Mouse (Mus musculus): ENCODE data around the gene Sept1.
"Not testable (repeated sequence)": the region's sequence is repeated elsewhere in the genome, so short reads cannot be mapped to it uniquely, and the experiment has no call there.

The Sept1 gene

DNA sequence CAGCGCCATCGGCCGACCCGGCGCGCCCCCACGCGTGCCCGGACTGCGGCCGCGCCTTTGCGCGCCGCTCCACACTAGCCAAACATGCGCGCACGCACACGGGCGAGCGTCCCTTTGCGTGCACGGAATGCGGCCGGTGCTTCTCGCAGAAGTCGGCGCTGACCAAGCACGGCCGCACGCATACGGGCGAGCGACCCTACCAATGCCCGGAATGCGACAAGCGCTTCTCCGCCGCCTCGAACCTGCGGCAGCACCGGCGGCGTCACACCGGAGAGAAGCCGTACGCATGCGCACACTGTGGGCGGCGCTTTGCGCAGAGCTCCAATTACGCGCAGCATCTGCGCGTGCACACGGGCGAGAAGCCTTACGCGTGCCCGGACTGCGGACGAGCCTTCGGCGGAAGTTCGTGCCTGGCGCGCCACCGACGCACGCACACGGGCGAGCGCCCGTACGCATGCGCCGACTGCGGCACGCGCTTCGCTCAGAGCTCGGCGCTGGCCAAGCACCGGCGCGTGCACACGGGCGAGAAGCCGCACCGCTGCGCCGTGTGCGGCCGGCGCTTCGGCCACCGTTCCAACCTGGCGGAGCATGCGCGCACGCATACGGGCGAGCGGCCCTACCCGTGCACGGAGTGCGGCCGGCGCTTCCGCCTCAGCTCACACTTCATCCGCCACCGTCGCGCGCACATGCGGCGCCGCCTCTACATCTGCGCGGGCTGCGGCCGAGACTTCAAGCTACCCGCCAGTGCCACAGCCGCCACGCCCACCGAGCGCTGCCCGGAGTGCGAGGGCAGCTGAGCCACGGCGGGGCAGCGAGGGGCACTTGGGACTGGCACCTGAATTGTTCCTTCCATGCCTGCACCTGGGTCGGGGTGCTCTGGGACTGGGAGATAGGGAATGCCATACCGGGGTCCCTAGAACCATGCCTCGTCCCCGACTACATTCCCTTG is 21.2 kb upstream of the Sept1 start:
- DNase-seq = peak; percentile 95 to 98

DNA sequence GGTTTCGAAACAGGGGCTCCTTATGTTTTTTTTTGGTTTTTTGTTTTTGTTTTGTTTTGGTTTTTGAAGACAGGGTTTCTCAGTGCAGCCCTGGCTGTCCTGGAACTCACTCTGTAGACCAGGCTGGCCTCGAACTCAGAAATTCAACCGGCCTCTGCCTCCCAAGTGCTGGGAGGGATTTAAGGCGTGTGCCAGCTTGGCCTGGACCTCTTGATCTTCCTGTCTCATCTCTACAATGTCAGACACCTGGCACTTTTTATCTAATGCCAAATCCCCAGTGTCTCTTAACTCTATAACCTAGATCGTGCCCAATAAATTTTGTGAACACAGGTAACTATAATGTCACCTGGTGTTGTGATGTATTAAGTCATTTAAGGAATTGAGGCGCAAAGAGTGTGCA is 20.4 kb upstream of the Sept1 start:
- no peak for DNase-seq

DNA sequence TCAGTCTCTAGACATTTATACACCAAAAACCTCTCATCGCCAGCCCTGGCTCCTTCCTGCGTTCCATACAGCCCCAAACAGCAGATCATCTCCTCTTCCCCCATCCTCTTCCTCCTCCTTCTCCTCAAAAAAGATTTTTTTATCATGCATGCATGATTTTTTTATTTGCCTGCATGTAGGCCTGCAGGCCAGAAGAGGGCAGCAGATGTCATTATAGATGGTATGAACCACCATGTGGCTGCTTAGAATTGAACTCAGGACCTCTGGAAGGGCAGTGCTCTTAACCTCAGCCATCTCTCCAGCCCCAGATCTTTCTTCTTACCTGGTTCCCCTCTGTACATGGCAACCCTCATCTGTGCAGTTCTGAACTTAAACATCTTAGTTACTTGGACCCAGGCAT is 19.5 kb upstream of the Sept1 start:
- DNase-seq = peak in 1 of 2 experiments; percentile 41

DNA sequence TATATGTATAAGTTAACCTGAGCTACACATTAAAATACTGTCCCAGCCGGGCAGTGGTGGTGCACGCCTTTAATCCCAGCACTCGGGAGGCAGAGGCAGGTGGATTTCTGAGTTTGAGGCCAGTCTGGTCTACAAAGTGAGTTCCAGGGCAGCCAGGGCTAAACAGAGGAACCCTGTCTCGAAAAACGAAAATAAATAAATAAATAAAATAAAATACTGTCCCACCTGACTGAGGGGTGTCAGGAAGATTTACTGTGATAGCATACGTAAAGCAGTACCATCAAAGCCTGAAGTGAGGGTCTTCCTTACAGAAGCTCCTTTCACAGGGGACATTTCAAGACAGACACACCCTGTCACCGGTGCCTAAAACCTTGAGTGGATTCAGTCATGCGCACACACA is 17.6 kb upstream of the Sept1 start:
- DNase-seq = not testable (repeated sequence)

DNA sequence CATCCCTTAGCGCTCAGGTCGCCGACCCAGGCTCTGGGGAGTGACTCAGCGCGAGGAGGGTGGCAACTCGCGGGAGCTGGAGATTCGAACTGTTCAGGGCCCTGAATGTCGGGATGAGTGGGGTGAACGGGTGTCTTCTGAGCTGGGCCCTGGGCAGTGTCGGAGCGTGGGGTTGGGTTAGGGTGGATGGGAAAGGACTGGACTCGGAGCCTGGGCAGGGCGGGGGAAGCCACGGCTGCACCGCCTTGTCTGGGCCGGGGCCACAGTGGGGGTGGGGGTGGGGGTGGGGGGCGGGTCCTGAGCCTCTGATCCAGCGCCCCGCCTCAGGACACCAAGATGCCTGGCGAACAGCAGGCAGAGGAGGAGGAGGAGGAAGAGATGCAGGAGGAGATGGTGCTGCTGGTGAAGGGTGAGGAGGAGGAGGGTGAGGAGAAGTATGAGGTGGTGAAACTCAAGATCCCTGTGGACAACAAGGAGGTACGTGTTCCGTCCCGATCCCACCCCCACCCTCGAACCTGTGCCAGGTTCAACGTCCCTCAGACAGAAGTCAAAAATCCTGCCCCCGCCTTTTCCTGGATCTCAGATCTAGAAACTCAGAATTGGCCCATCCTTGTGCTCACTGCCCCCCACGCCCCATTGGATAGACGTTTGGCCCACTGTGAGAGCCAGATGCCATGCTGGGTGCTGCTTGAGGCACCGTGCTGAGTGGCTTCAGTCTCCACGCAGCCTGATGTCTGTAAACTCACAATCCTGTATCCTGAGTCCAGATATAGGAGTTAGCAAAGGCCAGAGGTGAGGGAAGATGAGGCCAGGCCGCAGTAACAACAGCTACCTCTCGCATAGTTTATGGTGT is 12.0 kb upstream of the Sept1 start:
- peak; percentile 55 to 77 for DNase-seq

DNA sequence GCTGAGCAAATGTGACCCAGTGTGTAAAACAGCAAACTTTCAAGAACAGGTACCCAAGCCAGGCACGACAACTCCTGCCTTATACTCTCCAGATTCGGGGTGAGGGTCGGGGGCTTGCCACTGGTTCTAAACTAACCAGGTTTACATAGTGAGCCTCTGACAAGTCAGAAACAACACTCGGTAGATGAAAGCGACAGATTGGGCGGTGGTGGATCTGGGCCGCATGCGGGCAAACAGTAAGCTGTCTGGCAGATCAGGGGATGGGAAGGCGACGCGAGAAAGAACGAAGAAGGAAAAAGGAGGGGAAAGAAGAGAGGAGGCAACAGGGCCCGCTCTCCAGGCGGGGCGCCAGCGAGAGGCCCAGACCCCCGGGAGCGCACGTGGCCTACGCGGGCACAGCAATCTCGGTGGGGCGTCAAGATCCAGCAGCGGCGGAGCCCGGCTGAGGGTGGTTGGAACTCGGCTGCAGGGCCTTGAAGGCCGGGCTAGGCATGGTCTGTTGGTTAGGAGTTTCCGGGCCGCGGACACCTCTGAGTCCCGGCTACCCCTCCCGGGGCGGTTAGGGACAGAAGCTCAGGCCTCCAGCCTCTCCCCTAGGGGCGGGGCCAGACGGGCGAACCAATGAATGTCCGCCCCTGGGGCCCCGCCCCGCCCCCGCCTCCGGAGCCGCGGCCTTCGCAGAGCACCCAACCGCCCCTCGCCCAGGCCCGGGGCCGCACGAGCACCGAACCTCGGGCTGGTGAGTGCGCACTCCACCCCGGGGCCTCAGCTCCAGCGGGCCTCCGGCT is 11.1 kb upstream of the Sept1 start, which contains the start of gene Zfp771:
Gene Zfp771, plus strand, starts transcription at position 405 of the 788 bp plus-strand sequence.
- DNase-seq = peak; percentile 98 to 99

DNA sequence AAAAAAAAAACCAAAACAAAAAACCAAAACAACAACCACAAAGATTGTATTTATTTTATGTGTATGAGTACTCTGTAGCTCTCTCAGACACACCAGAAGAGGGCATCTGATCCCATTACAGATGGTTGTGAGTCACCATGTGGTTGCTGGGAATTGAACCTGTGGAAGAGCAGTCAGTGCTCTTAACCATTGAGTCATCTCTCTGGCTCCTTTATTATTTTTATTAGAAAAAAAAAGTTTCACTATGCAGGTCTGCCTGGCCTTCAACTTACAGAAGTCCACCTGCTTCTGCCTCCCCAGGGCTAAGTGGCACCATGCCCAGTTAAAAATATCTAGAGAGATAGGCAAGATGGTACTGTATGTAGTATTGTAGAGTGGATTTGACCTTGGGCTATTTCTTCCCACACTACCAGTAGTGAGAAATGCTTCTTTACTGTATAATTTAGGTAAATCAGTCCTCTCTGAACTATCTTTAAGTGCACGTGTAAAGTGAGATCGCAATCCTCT is 10.5 kb upstream of the Sept1 start:
- DNase-seq = no peak

DNA sequence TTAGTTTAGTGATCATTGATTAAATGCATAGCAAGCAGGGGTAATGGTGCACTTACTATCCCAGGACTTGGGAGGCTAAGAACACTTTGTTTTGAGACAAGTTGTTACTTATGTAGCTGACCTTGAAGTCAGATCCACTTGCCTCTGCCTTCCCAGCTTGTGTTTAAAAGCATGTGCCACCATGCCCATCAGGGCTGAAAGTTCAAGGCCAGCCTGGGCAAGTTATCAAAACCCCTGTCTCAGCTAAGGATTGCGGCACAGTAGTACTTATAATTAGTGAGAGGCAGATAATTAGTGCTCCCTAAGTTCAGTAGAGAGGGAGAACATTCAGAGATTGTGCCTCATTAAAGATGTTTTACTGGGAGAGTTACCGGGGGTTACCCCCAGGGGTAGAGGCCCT is 1.8 kb upstream of the Sept1 start:
- no peak for DNase-seq

DNA sequence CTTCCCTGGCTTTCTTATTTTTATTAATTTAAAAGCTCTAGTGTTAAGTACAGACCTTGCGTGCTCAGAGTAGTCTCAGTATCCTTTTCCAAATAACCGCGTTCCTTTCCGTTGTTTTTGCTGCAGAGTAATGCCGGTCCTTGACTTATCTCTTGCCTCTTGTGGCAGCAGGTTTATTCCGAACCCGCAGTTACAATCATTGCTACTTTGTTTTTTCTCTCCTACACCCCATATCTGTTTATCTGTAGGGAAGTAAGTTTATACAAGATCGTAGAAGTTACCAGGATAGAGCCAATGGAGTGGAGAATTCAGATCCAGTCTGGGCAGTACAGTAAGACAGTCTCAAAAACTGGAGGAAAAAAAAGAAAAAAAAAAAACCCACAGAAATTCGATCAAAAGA is 835 bp upstream of the Sept1 start:
- no peak for DNase-seq

DNA sequence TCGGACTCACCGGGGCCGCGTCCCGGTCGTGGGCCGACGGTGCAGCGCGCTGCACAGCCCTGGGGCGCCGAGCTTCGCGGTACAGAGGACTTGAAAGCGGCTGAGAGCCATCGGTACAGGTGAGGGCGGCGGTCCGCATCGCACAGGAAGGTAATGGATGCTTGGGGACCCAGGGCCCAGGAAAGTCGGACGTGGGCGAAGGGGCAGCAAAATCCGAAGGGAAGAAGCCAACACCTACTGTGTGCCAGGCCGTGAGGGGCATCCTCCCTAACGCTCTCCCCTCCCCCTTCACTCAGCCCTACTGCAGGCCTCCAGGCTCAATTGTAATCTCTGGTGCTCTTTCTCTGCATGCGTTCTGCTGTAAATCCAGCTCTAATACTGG is 429 bp upstream of the Sept1 start:
- DNase-seq = no peak

DNA sequence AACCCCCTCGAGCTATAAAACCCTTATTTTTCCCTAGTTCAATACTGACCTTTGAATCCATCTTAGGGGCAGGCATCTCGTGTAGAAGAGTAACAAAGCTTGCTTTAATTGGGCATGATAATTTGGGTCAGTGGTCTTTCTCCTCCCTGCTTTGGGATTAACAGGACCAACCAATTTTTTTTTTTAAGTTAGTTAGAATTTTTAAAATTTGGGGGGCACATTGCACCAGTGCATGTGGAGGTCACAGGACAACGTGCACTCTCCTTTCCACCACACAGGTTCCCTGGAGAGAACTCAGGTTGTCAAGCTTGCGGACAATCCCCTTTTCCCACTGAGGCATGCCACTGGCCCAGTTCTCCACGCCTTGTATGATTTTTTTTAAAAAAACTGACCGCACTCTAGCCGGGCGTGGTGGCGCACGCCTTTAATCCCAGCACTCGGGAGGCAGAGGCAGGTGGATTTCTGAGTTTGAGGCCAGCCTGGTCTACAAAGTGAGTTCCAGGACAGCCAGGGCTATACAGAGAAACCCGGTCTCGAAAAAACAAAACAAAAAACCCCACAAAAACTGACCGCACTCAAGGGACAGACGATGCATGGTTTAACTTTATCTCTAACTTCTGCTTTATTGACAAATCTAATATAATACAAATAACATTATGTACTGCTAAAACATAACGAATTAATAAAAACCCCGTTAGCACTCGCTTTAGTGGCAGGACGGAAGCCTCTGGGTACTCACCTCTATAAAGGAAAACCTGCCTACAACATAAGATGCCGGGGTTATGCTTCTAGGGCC is 906 bp downstream of the Sept1 start:
- no peak for DNase-seq

DNA sequence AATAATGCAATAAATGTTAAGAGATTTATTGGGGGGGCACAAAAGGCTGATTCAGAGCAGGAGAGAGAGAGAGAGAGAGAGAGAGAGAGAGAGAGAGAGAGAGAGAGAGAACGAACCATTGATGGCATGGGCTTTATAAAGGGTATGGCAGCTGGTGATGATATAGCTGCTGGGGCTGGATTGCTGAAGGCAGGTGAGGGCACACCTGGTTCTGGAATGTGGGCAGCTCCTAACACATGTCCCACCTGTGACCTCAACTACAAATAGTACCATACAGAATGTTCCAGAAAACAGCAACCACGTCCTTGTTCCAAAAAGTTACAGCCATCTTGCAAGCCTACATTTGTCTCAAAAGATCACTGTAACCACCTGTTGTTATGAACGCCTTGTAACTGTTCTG is 1.6 kb downstream of the Sept1 start:
- no peak for DNase-seq

DNA sequence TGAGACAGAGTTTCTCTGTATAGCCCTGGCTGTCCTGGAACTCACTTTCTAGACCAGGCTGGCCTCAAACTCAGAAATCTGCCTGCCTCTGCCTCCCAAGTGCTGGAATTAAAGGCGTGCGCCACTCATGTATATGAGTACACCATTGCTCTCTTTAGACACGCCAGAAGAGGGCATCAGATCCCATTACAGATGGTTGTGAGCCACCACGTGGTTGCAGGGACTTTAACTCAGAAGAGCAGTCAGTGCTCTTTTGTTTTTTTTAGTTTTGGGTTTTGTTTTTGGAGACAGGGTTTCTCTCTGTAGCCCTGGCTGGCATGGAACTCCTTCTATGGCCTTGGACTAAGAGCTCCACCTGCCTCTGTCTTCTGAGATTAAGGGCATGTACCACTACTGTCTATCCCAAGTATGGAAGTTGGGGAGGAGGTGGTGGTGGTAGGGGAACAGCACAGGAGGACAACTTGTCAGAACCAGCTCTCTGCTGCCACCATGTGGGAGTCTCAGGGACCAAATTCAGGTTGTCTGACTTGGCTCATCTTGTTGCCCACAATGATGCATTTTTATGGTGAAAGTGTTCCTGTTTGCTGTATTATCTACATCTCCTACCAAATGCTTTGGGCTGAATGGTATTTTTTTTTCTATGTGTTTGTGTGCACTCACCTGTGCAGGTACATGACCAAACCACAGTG is 4.2 kb downstream of the Sept1 start:
- peak; percentile 85 to 91 for DNase-seq

DNA sequence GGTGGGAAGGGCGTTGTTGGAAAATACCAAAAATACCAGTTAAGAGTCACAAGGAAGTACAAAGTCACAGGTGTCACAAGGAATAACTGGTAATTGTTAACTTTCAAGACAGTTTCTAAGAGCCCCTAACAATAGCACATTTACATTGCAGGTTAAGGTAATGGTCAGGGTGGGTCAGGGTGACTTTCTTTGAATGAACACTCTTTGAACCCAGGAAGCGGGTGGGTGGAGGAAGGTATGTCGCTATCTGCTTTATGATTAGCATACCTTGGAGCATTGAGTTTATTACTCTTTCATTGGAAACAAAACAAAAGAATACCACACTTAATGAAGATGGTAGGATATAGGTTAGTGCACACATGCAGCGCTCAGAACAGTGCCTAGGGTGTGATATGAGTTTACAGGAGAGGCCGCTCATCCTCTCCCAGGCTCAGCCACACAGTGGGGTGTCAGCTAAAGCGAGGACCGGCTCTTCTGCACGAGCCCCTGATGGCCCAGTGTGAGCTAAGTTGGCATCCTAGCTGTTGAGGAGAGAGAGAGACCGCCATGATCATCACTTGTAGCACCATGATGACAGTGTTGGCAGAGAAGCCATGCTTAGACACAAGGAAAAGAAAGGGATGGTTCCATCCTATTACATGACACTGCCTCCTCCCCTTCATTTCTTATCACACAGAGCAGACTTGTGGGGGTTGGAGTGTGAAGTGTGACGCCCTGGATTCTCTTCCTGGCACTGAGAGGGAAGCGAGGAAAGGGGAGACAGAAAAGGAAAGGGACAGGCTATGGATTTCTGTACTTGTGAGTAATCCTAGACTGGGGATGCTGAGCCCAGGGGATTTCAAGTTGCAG is 7.6 kb downstream of the Sept1 start:
- no peak for DNase-seq

DNA sequence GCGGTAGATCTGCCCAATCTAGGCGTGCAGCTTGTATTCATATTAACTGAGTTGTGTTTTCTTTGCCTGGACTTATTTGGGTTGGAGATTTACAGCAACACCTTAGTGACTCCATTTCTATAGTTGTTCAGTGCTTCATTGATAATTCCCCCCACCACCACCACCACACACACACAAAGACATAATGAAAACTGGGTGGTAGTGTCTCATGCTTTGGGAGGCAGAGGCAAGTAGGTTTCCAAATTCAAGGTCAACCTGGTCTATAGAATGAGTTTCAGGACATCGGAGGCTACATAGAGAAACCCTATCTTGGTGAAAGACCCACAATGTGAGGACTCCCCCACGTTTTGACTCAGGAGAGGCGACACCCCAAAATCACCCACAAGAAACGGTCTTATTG is 8.3 kb downstream of the Sept1 start:
- no peak for DNase-seq

DNA sequence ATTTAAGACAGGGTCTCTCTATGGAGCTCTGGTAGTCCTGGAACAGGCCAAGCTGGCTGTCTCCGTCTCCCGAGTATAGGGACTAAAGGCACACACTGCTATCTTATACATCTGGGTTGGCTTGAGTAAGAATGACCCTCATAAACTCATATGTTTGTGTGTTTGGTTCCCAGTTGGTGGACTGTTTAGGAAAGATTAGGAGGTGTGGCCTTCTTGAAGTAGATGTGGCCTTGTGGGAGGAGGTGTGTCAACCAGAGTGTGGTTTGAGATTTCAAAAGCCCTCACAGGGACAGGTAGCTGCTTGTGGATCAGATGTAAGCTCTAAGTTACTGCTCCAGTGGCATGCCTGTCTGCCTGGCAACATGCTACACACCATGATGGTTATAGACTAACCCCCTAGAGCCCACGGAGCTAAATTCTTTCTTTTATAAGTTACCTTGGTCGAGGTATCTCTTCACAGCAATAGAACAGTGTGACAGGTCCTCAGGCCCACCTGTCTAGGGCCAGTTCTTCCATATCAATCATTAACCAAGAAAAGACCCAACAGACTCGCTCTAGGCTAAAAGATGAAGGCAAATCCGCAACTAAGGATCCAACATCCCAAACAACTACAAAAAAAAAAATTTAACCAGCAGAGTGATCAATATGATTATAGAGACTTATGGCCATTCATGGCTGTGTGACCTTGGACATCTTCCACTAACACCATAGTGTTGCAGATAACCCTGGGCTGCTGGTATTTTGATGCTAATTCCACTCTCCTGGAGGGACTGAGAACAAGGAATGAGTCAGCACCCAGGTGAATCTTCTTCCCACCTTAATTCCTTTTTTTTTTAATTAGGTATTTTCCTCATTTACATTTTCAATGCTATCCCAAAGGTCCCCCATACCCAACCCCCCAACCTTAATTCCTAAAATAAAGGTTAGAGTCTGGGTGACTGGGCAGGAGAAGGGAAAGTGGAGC is 9.1 kb downstream of the Sept1 start:
- DNase-seq = no peak

DNA sequence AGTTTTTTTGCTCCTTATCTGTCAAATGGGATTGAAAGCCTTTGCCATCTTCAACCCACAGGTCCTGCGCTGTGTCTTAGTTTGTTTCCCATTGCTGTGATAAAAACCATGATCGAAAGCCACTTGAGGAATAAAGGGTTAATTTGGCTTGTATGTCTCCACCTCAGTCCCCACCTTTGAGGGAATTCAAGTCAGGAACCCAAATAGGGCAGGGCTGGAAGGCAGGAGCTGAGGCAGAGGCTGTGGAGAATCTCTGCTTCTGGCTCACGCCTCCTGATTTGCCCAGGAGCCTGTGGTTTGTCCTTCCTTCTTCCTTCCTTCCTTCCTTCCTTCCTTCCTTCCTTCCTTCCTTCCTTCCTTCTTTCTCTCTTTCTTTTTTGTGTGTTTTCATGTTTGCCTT is 9.8 kb downstream of the Sept1 start:
- DNase-seq = no peak

DNA sequence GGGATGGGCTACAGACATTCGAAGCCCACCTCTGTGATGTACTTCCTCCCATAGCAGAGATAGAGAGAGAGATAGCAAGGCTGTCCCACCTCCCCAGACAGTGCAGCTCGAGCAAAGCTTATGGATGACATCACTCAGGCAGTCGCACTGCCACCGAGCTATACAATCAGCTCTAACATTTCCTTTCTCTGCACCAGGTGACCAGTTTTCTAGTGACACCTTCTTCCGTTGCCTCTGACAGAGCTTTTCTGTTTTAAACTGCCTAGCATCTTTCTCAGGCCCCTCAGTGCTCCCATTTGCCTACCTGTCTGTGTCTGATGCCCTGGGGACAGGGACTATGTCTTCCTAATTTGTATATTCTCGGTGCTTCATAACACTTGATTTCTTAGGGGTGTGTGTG is 12.5 kb downstream of the Sept1 start:
- no peak for DNase-seq

DNA sequence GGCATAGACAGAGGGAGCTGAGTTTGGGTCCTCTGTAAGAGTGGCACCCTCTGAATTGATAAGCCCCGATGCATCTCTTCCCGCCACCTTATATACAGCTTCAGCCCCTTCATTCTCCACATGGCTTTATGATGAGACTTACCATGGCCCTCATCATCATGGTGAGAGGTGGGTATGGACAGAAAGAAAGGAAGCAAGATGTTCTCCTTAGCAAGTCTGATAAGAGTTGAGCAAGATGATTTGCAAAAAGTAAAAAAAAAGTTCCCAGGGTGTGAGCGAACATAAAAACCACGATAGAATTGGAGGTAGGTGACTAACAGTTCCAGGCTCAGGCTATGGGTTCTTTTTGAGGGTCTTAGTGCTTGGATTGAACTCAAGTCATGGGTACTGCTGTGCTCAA is 14.3 kb downstream of the Sept1 start:
- no peak for DNase-seq

Measured in kidney, postnatal 25 days (tissue).